Mouse (Mus musculus): Measurements from ENCODE around the gene Pde9a. TPM values are rescaled to one million over a fixed set of nuclear protein-coding genes. Genes with fewer than 3 reads are reported as not detected.
A peak's percentile ranks its signal among the peaks of the same experiment; 100 is the strongest.

Gene Pde9a
- total RNA-seq, 1 experiment from 2014 or later, result 2.6 TPM

GRCm38 (mm10) chr17:31479108-31479844 is 93.3 kb downstream of the Pde9a start:
- no peak for ATAC-seq (replicated peaks in 1 of 2; ENCODE audit: insufficient read depth in 1 of 2, low FRiP score in 2 of 2, low TSS enrichment in 1 of 2, low read depth in 1 of 2, poor library complexity in 2 of 2, severe bottlenecking in 2 of 2)

GRCm38 (mm10) chr17:31486616-31487198 is 100.7 kb downstream of the Pde9a start:
- no peak for ATAC-seq (replicated peaks in 1 of 2; ENCODE audit: insufficient read depth in 1 of 2, low FRiP score in 2 of 2, low TSS enrichment in 1 of 2, low read depth in 1 of 2, poor library complexity in 2 of 2, severe bottlenecking in 2 of 2)

GRCm38 (mm10) chr17:31487433-31488060 is 101.5 kb downstream of the Pde9a start:
- no peak for ATAC-seq (replicated peaks in 1 of 2; ENCODE audit: insufficient read depth in 1 of 2, low FRiP score in 2 of 2, low TSS enrichment in 1 of 2, low read depth in 1 of 2, poor library complexity in 2 of 2, severe bottlenecking in 2 of 2)

- ATAC-seq (replicated peaks in 1 of 2; ENCODE audit: insufficient read depth in 1 of 2, low FRiP score in 2 of 2, low TSS enrichment in 1 of 2, low read depth in 1 of 2, poor library complexity in 2 of 2, severe bottlenecking in 2 of 2), result no peak
These were observed 105.3 kb downstream of the Pde9a start for GRCm38 (mm10) chr17:31491355-31491754.

- ATAC-seq (replicated peaks in 1 of 2; ENCODE audit: insufficient read depth in 1 of 2, low FRiP score in 2 of 2, low TSS enrichment in 1 of 2, low read depth in 1 of 2, poor library complexity in 2 of 2, severe bottlenecking in 2 of 2), result peak; percentile 72 to 84
These were observed 106.4 kb downstream of the Pde9a start for GRCm38 (mm10) chr17:31492416-31492815.

GRCm38 (mm10) chr17:31494989-31495388 is 109.0 kb downstream of the Pde9a start:
- ATAC-seq (replicated peaks in 1 of 2; ENCODE audit: insufficient read depth in 1 of 2, low FRiP score in 2 of 2, low TSS enrichment in 1 of 2, low read depth in 1 of 2, poor library complexity in 2 of 2, severe bottlenecking in 2 of 2), result no peak

- no peak for ATAC-seq (replicated peaks in 1 of 2; ENCODE audit: insufficient read depth in 1 of 2, low FRiP score in 2 of 2, low TSS enrichment in 1 of 2, low read depth in 1 of 2, poor library complexity in 2 of 2, severe bottlenecking in 2 of 2)
These were observed 111.7 kb downstream of the Pde9a start for GRCm38 (mm10) chr17:31497726-31498125.

GRCm38 (mm10) chr17:31499725-31500124 is 113.7 kb downstream of the Pde9a start:
- ATAC-seq (replicated peaks in 1 of 2; ENCODE audit: insufficient read depth in 1 of 2, low FRiP score in 2 of 2, low TSS enrichment in 1 of 2, low read depth in 1 of 2, poor library complexity in 2 of 2, severe bottlenecking in 2 of 2), result no peak

- ATAC-seq (replicated peaks in 1 of 2; ENCODE audit: insufficient read depth in 1 of 2, low FRiP score in 2 of 2, low TSS enrichment in 1 of 2, low read depth in 1 of 2, poor library complexity in 2 of 2, severe bottlenecking in 2 of 2), result no peak
These were observed 114.4 kb downstream of the Pde9a start for GRCm38 (mm10) chr17:31500416-31500815.

- no peak for ATAC-seq (replicated peaks in 1 of 2; ENCODE audit: insufficient read depth in 1 of 2, low FRiP score in 2 of 2, low TSS enrichment in 1 of 2, low read depth in 1 of 2, poor library complexity in 2 of 2, severe bottlenecking in 2 of 2)
These were observed 114.9 kb downstream of the Pde9a start for GRCm38 (mm10) chr17:31500908-31501307.

- ATAC-seq (replicated peaks in 1 of 2; ENCODE audit: insufficient read depth in 1 of 2, low FRiP score in 2 of 2, low TSS enrichment in 1 of 2, low read depth in 1 of 2, poor library complexity in 2 of 2, severe bottlenecking in 2 of 2), result no peak
These were observed 116.4 kb downstream of the Pde9a start for GRCm38 (mm10) chr17:31502261-31502927.

- ATAC-seq (replicated peaks in 1 of 2; ENCODE audit: insufficient read depth in 1 of 2, low FRiP score in 2 of 2, low TSS enrichment in 1 of 2, low read depth in 1 of 2, poor library complexity in 2 of 2, severe bottlenecking in 2 of 2), result no peak
These were observed 117.3 kb downstream of the Pde9a start for GRCm38 (mm10) chr17:31503337-31503736.

GRCm38 (mm10) chr17:31503936-31504335 is 117.9 kb downstream of the Pde9a start:
- ATAC-seq (replicated peaks in 1 of 2; ENCODE audit: insufficient read depth in 1 of 2, low FRiP score in 2 of 2, low TSS enrichment in 1 of 2, low read depth in 1 of 2, poor library complexity in 2 of 2, severe bottlenecking in 2 of 2), result no peak

GRCm38 (mm10) chr17:31505013-31505412 is 119.0 kb downstream of the Pde9a start:
- ATAC-seq (replicated peaks in 1 of 2; ENCODE audit: insufficient read depth in 1 of 2, low FRiP score in 2 of 2, low TSS enrichment in 1 of 2, low read depth in 1 of 2, poor library complexity in 2 of 2, severe bottlenecking in 2 of 2), result no peak

- no peak for ATAC-seq (replicated peaks in 1 of 2; ENCODE audit: insufficient read depth in 1 of 2, low FRiP score in 2 of 2, low TSS enrichment in 1 of 2, low read depth in 1 of 2, poor library complexity in 2 of 2, severe bottlenecking in 2 of 2)
These were observed 120.3 kb downstream of the Pde9a start for GRCm38 (mm10) chr17:31506282-31506681.

GRCm38 (mm10) chr17:31510944-31511343 is 124.9 kb downstream of the Pde9a start:
- ATAC-seq (replicated peaks in 1 of 2; ENCODE audit: insufficient read depth in 1 of 2, low FRiP score in 2 of 2, low TSS enrichment in 1 of 2, low read depth in 1 of 2, poor library complexity in 2 of 2, severe bottlenecking in 2 of 2), result no peak

- peak; percentile 93 to 97 for ATAC-seq (replicated peaks in 1 of 2; ENCODE audit: insufficient read depth in 1 of 2, low FRiP score in 2 of 2, low TSS enrichment in 1 of 2, low read depth in 1 of 2, poor library complexity in 2 of 2, severe bottlenecking in 2 of 2)
These were observed 125.9 kb downstream of the Pde9a start for GRCm38 (mm10) chr17:31511792-31512495.

Measured in hematopoietic stem cell, adult 5-6 weeks (primary cell).